Mouse (Mus musculus) macrophage (primary cell): ENCODE data around the gene Dnah7c. TPM values are rescaled to one million over a fixed set of nuclear protein-coding genes. Genes with fewer than 3 reads are reported as not detected.
"Not testable (repeated sequence)": the region's sequence is repeated elsewhere in the genome, so short reads cannot be mapped to it uniquely, and the experiment has no call there.

Source experiments
- H3K27ac ChIP-seq: fragments of 350-480 bp; formaldehyde crosslinking; 2 replicates; pipeline ENCODE4 v1.9.0; 2021
- H3K36me3 ChIP-seq: fragments of 350-480 bp; formaldehyde crosslinking; 2 replicates; pipeline ENCODE4 v1.9.0; 2021; ENCODE audit errors: inconsistent target
- H3K4me3 ChIP-seq: fragments of 350-480 bp; formaldehyde crosslinking; 2 replicates; pipeline ENCODE4 v1.9.0; 2021; ENCODE audit errors: inconsistent target
- H3K79me2 ChIP-seq: fragments of 350-480 bp; formaldehyde crosslinking; 2 replicates; pipeline ENCODE4 v1.9.0; 2021; ENCODE audit errors: inconsistent target
- WGBS: methylation state at CpG from one replicate; pipeline ENCODE4 v1.1.7; 2026; ENCODE audit warnings: inconsistent platforms; ENCODE audit not compliant: missing documents; 5-methylcytosine and 5-hydroxymethylcytosine counted together
- polyA plus RNA-seq: library from polyadenylated mRNA; stranded (reverse); fragments of 250-400 nt; gene quantifications from 3 replicates; pipeline ENCODE4 v1.2.4, GENCODE M21; 2018; ENCODE audit warnings: inconsistent platforms
- total RNA-seq, 78 experiments: library from RNA; depleted of rRNA; stranded (reverse); fragments of 250-400 nt; gene quantifications; 1 replicate in 9 of 78; 2 replicates in 24 of 78; 3 replicates in 43 of 78; 4 replicates in 2 of 78; pipeline ENCODE4 v1.2.4; 2018; ENCODE audit warnings: inconsistent platforms in 56 of 78

Dnah7c gene
- total RNA-seq (2018; cell fraction: chromatin; rRNA removed) = not detected
- not detected for total RNA-seq (2018; cell fraction: cytosol; rRNA removed)
- total RNA-seq (2018; cell fraction: nucleus; rRNA removed) = not detected
- not detected in 3 replicates for polyA plus RNA-seq

GRCm38 (mm10) chr1:46425137-46425925 is at the start of gene Dnah7c:
Gene Dnah7c (plus strand): TSS chr1:46425592.
- Histone ChIP-seq H3K36me3 (no peaks in the 10 kb centered on the region), H3K79me2 (no peaks in the 10 kb centered on the region), H3K4me3 (no peak within 1 kb of the TSS), H3K27ac (no peak within 1 kb of the TSS)
- WGBS = 13% methylated on average over 29 of the region's 30 CpGs

GRCm38 (mm10) chr1:46380641-46381040 is 44.8 kb upstream of the Dnah7c start:
- not testable (repeated sequence) for H3K27ac ChIP-seq, H3K36me3 ChIP-seq, H3K4me3 ChIP-seq, H3K79me2 ChIP-seq
- 93% methylated on average over 3 of the region's 3 CpGs for WGBS

GRCm38 (mm10) chr1:46394681-46395297 is 30.6 kb upstream of the Dnah7c start:
- H3K27ac ChIP-seq, H3K79me2 ChIP-seq, H3K4me3 ChIP-seq, H3K36me3 ChIP-seq: not testable (repeated sequence)
- 76% methylated on average over 2 of the region's 4 CpGs for WGBS

GRCm38 (mm10) chr1:46408324-46409115 is 16.9 kb upstream of the Dnah7c start:
- Histone ChIP-seq H3K36me3 (no peaks in the 10 kb centered on the region), H3K79me2 (no peaks in the 10 kb centered on the region), H3K27ac (no peak overlapping the region), H3K4me3 (no peak overlapping the region)
- WGBS = 78% methylated on average over 6 of the region's 6 CpGs

GRCm38 (mm10) chr1:46414798-46415197 is 10.6 kb upstream of the Dnah7c start:
- WGBS = 49% methylated on average over 7 of the region's 7 CpGs
- not testable (repeated sequence) for H3K4me3 ChIP-seq, H3K27ac ChIP-seq, H3K36me3 ChIP-seq, H3K79me2 ChIP-seq

GRCm38 (mm10) chr1:46416946-46417345 is 8.4 kb upstream of the Dnah7c start:
- not testable (repeated sequence) for H3K27ac ChIP-seq, H3K4me3 ChIP-seq, H3K79me2 ChIP-seq, H3K36me3 ChIP-seq
- 31% methylated on average over 3 of the region's 3 CpGs for WGBS

GRCm38 (mm10) chr1:46418966-46419365 is 6.4 kb upstream of the Dnah7c start:
- WGBS = 100% methylated on average over 1 of the region's 4 CpGs
- H3K4me3 ChIP-seq, H3K36me3 ChIP-seq, H3K27ac ChIP-seq, H3K79me2 ChIP-seq: not testable (repeated sequence)

- H3K4me3 ChIP-seq = no peak overlapping the region
- no peak overlapping the region for H3K27ac ChIP-seq
- no peaks in the 10 kb centered on the region for H3K36me3 ChIP-seq
- H3K79me2 ChIP-seq = no peaks in the 10 kb centered on the region
- 89% methylated on average over 2 of the region's 2 CpGs for WGBS
Measured at GRCm38 (mm10) chr1:46428401-46428800, 3.0 kb downstream of the Dnah7c start.

- not testable (repeated sequence) for H3K79me2 ChIP-seq, H3K27ac ChIP-seq, H3K36me3 ChIP-seq, H3K4me3 ChIP-seq
- WGBS = 92% methylated on average over 1 of the region's 1 CpGs
Measured at GRCm38 (mm10) chr1:46514671-46515070, 89.3 kb downstream of the Dnah7c start.

- Histone ChIP-seq H3K27ac (no peak overlapping the region), H3K4me3 (no peak overlapping the region), H3K79me2 (no peaks in the 10 kb centered on the region), H3K36me3 (no peaks in the 10 kb centered on the region)
Measured at GRCm38 (mm10) chr1:46521032-46521431, 95.6 kb downstream of the Dnah7c start.

- not testable (repeated sequence) for H3K27ac ChIP-seq, H3K36me3 ChIP-seq, H3K79me2 ChIP-seq, H3K4me3 ChIP-seq
- WGBS = 84% methylated on average over 2 of the region's 3 CpGs
Measured at GRCm38 (mm10) chr1:46526537-46526936, 101.1 kb downstream of the Dnah7c start.

GRCm38 (mm10) chr1:46544812-46545421 is 119.5 kb downstream of the Dnah7c start:
- Histone ChIP-seq H3K36me3 (no peaks in the 10 kb centered on the region), H3K4me3 (no peak overlapping the region), H3K79me2 (no peaks in the 10 kb centered on the region), H3K27ac (no peak overlapping the region)
- WGBS = 95% methylated on average over 2 of the region's 2 CpGs

- no peak overlapping the region for H3K27ac ChIP-seq
- H3K36me3 ChIP-seq = no peaks in the 10 kb centered on the region
- no peak overlapping the region for H3K4me3 ChIP-seq
- no peaks in the 10 kb centered on the region for H3K79me2 ChIP-seq
- 30% methylated on average over 3 of the region's 3 CpGs for WGBS
Measured at GRCm38 (mm10) chr1:46580385-46580784, 155.0 kb downstream of the Dnah7c start.

GRCm38 (mm10) chr1:46593826-46594225 is 168.4 kb downstream of the Dnah7c start:
- not testable (repeated sequence) for H3K79me2 ChIP-seq, H3K27ac ChIP-seq, H3K36me3 ChIP-seq, H3K4me3 ChIP-seq
- WGBS = 100% methylated on average over 1 of the region's 1 CpGs
